Mouse (Mus musculus): ENCODE data around the gene Pkp3. TPM values are rescaled to one million over a fixed set of nuclear protein-coding genes. Genes with fewer than 3 reads are reported as not detected.

Pkp3 gene
- total RNA-seq, 2 experiments from 2014 or later: 0.25 to 0.54 TPM

- DNase-seq (ENCODE audit: low spot score in 2 of 2): no peak
Measured at GRCm38 (mm10) chr7:141055785-141056184, 22.2 kb upstream of the Pkp3 start.

- no peak for DNase-seq (ENCODE audit: low spot score in 2 of 2)
Measured at GRCm38 (mm10) chr7:141056976-141057375, 21.0 kb upstream of the Pkp3 start.

GRCm38 (mm10) chr7:141057541-141057940 is 20.5 kb upstream of the Pkp3 start:
- DNase-seq (ENCODE audit: low spot score in 2 of 2): no peak

GRCm38 (mm10) chr7:141058601-141059341 is 19.2 kb upstream of the Pkp3 start:
- no peak for DNase-seq (ENCODE audit: low spot score in 2 of 2)

GRCm38 (mm10) chr7:141059929-141060328 is 18.1 kb upstream of the Pkp3 start:
- DNase-seq (ENCODE audit: low spot score in 2 of 2): no peak

GRCm38 (mm10) chr7:141060426-141061242 is 17.4 kb upstream of the Pkp3 start, which contains the start of gene B4galnt4:
TSS of gene B4galnt4 (plus strand) at chr7:141061104.
- peak in 1 of 2 experiments; percentile 52 for DNase-seq (ENCODE audit: low spot score in 2 of 2)

GRCm38 (mm10) chr7:141061269-141061692 is 16.7 kb upstream of the Pkp3 start:
- DNase-seq (ENCODE audit: low spot score in 2 of 2): no peak

GRCm38 (mm10) chr7:141062525-141062924 is 15.5 kb upstream of the Pkp3 start:
- DNase-seq (ENCODE audit: low spot score in 2 of 2): no peak

GRCm38 (mm10) chr7:141063353-141063752 is 14.7 kb upstream of the Pkp3 start:
- DNase-seq (ENCODE audit: low spot score in 2 of 2): no peak

- DNase-seq (ENCODE audit: low spot score in 2 of 2): no peak
Measured at GRCm38 (mm10) chr7:141064175-141064574, 13.8 kb upstream of the Pkp3 start.

GRCm38 (mm10) chr7:141064576-141064975 is 13.4 kb upstream of the Pkp3 start:
- DNase-seq (ENCODE audit: low spot score in 2 of 2): no peak

GRCm38 (mm10) chr7:141068351-141068750 is 9.7 kb upstream of the Pkp3 start:
- no peak for DNase-seq (ENCODE audit: low spot score in 2 of 2)

GRCm38 (mm10) chr7:141070058-141070862 is 7.8 kb upstream of the Pkp3 start:
- DNase-seq (ENCODE audit: low spot score in 2 of 2): peak; percentile 53 to 71

- DNase-seq (ENCODE audit: low spot score in 2 of 2): no peak
Measured at GRCm38 (mm10) chr7:141072017-141072745, 5.8 kb upstream of the Pkp3 start.

GRCm38 (mm10) chr7:141073782-141074181 is 4.2 kb upstream of the Pkp3 start:
- no peak for DNase-seq (ENCODE audit: low spot score in 2 of 2)

- DNase-seq (ENCODE audit: low spot score in 2 of 2): no peak
Measured at GRCm38 (mm10) chr7:141078876-141079275, 858 bp downstream of the Pkp3 start.

- DNase-seq (ENCODE audit: low spot score in 2 of 2): no peak
Measured at GRCm38 (mm10) chr7:141079481-141080449, 1.7 kb downstream of the Pkp3 start.

GRCm38 (mm10) chr7:141087894-141088293 is 9.9 kb downstream of the Pkp3 start:
- no peak for DNase-seq (ENCODE audit: low spot score in 2 of 2)

GRCm38 (mm10) chr7:141088473-141088872 is 10.5 kb downstream of the Pkp3 start:
- no peak for DNase-seq (ENCODE audit: low spot score in 2 of 2)
